Mouse (Mus musculus) CH12.LX (cell line): ENCODE measurements at regions not wholly inside any gene's neighbourhood (a gene's known extent, or its start where the extent isn't known, plus 50 kb on each side); places are given as distances from the start of the nearest gene placed in this dataset.

Experiments used
- DNase-seq: peaks from one replicate; pipeline ENCODE4 v3.0.0-alpha.2; 2013; ENCODE audit errors: extremely low read depth
- H3K27ac ChIP-seq: 2 replicates; pipeline ENCODE4 v1.5.1; 2012; ENCODE audit warnings: low read depth, mild to moderate bottlenecking, control low read depth, moderate library complexity; ENCODE audit not compliant: insufficient read depth
- H3K27me3 ChIP-seq: replicated peaks from 2 replicates; pipeline ENCODE3; 2012; ENCODE audit warnings: inconsistent platforms
- H3K36me3 ChIP-seq, 2 experiments: replicated peaks in 1 of 2; 2 replicates each; pipeline versions ENCODE3 to v1.6.1; 2012; ENCODE audit warnings: inconsistent platforms in 1 of 2, low read length in 1 of 2, mild to moderate bottlenecking in 1 of 2, mixed read lengths in 1 of 2, moderate library complexity in 1 of 2; ENCODE audit not compliant: control insufficient read depth in 1 of 2, insufficient read depth in 1 of 2
- H3K4me1 ChIP-seq, 2 experiments: 2 replicates each; pipeline ENCODE4 v1.6.1; 2012; ENCODE audit warnings: inconsistent platforms in 1 of 2, moderate library complexity in 1 of 2; ENCODE audit not compliant: insufficient read depth in 2 of 2, control insufficient read depth in 1 of 2
- H3K4me2 ChIP-seq: 2 replicates; pipeline ENCODE4 v1.6.1; 2012; ENCODE audit warnings: low read depth, mild to moderate bottlenecking, control low read depth; ENCODE audit not compliant: poor library complexity, insufficient read depth, severe bottlenecking
- H3K4me3 ChIP-seq, 3 experiments: fragments of 150-350 bp in 1 of 3; sonication (generic) in 1 of 3; replicated peaks in 1 of 3; 2 replicates each; pipeline versions ENCODE3 to v1.5.1; 2011 to 2012; ENCODE audit warnings: low read depth in 2 of 3, low read length in 2 of 3, mild to moderate bottlenecking in 2 of 3, moderate library complexity in 2 of 3, control low read depth in 1 of 3, improper control_type of control experiment in 1 of 3, inconsistent platforms in 1 of 3, mixed read lengths in 1 of 3; ENCODE audit not compliant: poor library complexity in 1 of 3
- H3K79me2 ChIP-seq: replicated peaks from 2 replicates; pipeline ENCODE4 v1.6.1; 2012; ENCODE audit warnings: mild to moderate bottlenecking, moderate library complexity; ENCODE audit not compliant: control insufficient read depth, poor library complexity, insufficient read depth, severe bottlenecking; ENCODE audit errors: extremely low read depth
- H3K9ac ChIP-seq: 2 replicates; pipeline ENCODE4 v1.6.1; 2012; ENCODE audit warnings: low read depth, mild to moderate bottlenecking, control low read depth, moderate library complexity; ENCODE audit not compliant: insufficient read depth
- H3K9me3 ChIP-seq: replicated peaks from 2 replicates; pipeline ENCODE3; 2012; ENCODE audit warnings: low read length, inconsistent platforms, mixed read lengths
- E2F4 ChIP-seq: IDR thresholded peaks from 2 replicates; pipeline ENCODE4 v1.6.1; 2011; ENCODE audit warnings: low read depth, low read length, improper control_type of control experiment; ENCODE audit not compliant: insufficient replicate concordance
- ELF1 ChIP-seq: IDR thresholded peaks from 2 replicates; pipeline ENCODE4 v1.6.1; 2014; ENCODE audit warnings: low read depth, mild to moderate bottlenecking, inconsistent platforms, low read length, improper control_type of control experiment
- ETS1 ChIP-seq: conservative IDR thresholded peaks from 2 replicates; pipeline ENCODE4 v1.6.1; 2012; ENCODE audit warnings: low read depth, mild to moderate bottlenecking, inconsistent platforms, low read length, improper control_type of control experiment, moderate library complexity
- IRF4 ChIP-seq: IDR thresholded peaks from 2 replicates; pipeline ENCODE4 v1.6.1; 2014; ENCODE audit warnings: low read depth, mild to moderate bottlenecking, inconsistent platforms, low read length, improper control_type of control experiment
- MAX ChIP-seq: IDR thresholded peaks from 2 replicates; pipeline ENCODE4 v1.6.1; 2011; ENCODE audit warnings: low read length, improper control_type of control experiment
- MEF2A ChIP-seq: IDR thresholded peaks from 2 replicates; pipeline ENCODE4 v1.6.1; 2014; ENCODE audit warnings: low read depth, mild to moderate bottlenecking, inconsistent platforms, low read length, improper control_type of control experiment, borderline replicate concordance
- NRF1 ChIP-seq: IDR thresholded peaks from 2 replicates; pipeline ENCODE4 v1.6.1; 2014; ENCODE audit warnings: low read depth, mild to moderate bottlenecking, inconsistent platforms, low read length, improper control_type of control experiment, moderate library complexity
- PAX5 ChIP-seq: IDR thresholded peaks from 2 replicates; pipeline ENCODE4 v1.6.1; 2012; ENCODE audit warnings: low read length, inconsistent platforms, mixed read lengths
- POLR2A ChIP-seq: IDR thresholded peaks from 2 replicates; pipeline ENCODE4 v1.6.1; 2011; ENCODE audit warnings: low read depth, mild to moderate bottlenecking, improper control_type of control experiment, low read length
- RAD21 ChIP-seq: IDR thresholded peaks from 2 replicates; pipeline ENCODE4 v1.6.1; 2011; ENCODE audit warnings: low read depth, mild to moderate bottlenecking, low read length, improper control_type of control experiment, moderate library complexity
- TBP ChIP-seq: conservative IDR thresholded peaks from 2 replicates; pipeline ENCODE4 v1.6.1; 2011; ENCODE audit warnings: low read depth, low read length, improper control_type of control experiment
- TCF12 ChIP-seq: IDR thresholded peaks from 2 replicates; pipeline ENCODE4 v1.6.1; 2014; ENCODE audit warnings: low read depth, mild to moderate bottlenecking, inconsistent platforms, low read length, improper control_type of control experiment
- ZMIZ1 ChIP-seq: IDR thresholded peaks from 2 replicates; pipeline ENCODE4 v1.6.1; 2012; ENCODE audit warnings: low read depth, mild to moderate bottlenecking, inconsistent platforms, low read length, improper control_type of control experiment
- ZNF384 ChIP-seq: IDR thresholded peaks from 2 replicates; pipeline ENCODE4 v1.6.1; 2012; ENCODE audit warnings: low read depth, low read length, improper control_type of control experiment, inconsistent platforms
- dilution Hi-C: fragments of 300-500 bp; cut with MboI; formaldehyde crosslinking; loops from 2 replicates; pipeline ENCODE4 v1.14.3; 2020; ENCODE audit warnings: low sequenced_read_pairs; ENCODE audit not compliant: extremely low pct_unique_long_range_greater_than_20kb, extremely low pct_ligation_motif_present
- in situ Hi-C: fragments of 300-500 bp; cut with MboI; formaldehyde crosslinking; loops from 3 replicates; pipeline ENCODE4 v1.14.3; 2019; ENCODE audit warnings: low sequenced_read_pairs, low pct_ligation_motif_present, low pct_unique_long_range_greater_than_20kb, mixed read lengths

- no peaks in the 10 kb centered on the region for H3K79me2 ChIP-seq
- no peak overlapping the region for H3K4me2 ChIP-seq
- H3K9me3 ChIP-seq, result no peaks in the 10 kb centered on the region
- in situ Hi-C loops, result no loop called here
- 0 out of 4 replicates have a peak, but pooled peaks cover 0 to 2% of the 10 kb centered on the region in 2 experiments for H3K4me1 ChIP-seq
- dilution Hi-C loops, result no loop called here
- no peak for DNase-seq
- no peak for TF ChIP-seq TCF12
- TF ChIP-seq ZMIZ1, result no peak
- no peak overlapping the region for H3K9ac ChIP-seq
- no peaks in the 10 kb centered on the region for H3K36me3 ChIP-seq
- no peak overlapping the region for H3K4me3 ChIP-seq
- H3K27ac ChIP-seq, result no peak overlapping the region
- no peaks in the 10 kb centered on the region for H3K27me3 ChIP-seq
These were observed 102.7 kb upstream of the Ferd3l start for GRCm38 (mm10) chr12:33825571-33825970.

- Histone ChIP-seq H3K36me3 (no peaks in the 10 kb centered on the region), H3K27me3 (no peaks in the 10 kb centered on the region), H3K4me2 (no peak overlapping the region), H3K79me2 (no peaks in the 10 kb centered on the region), H3K4me1 (no peaks in the 10 kb centered on the region), H3K4me3 (no peak overlapping the region), H3K27ac (no peak overlapping the region), H3K9me3 (no peaks in the 10 kb centered on the region), H3K9ac (no peak overlapping the region)
- dilution Hi-C loops, result no loop called here
- DNase-seq, result no peak
- TF ChIP-seq ZNF384 (no peak), E2F4 (no peak)
- in situ Hi-C loops, result no loop called here
These were observed 79.1 kb upstream of the Ferd3l start for GRCm38 (mm10) chr12:33849088-33849487.

- Histone ChIP-seq H3K9me3 (no peaks in the 10 kb centered on the region), H3K36me3 (no peaks in the 10 kb centered on the region), H3K4me2 (no peak overlapping the region), H3K9ac (no peak overlapping the region), H3K27me3 (no peaks in the 10 kb centered on the region), H3K27ac (no peak overlapping the region), H3K79me2 (no peaks in the 10 kb centered on the region), H3K4me1 (no peaks in the 10 kb centered on the region), H3K4me3 (no peak overlapping the region)
- dilution Hi-C loops, result no loop called here
- DNase-seq, result no peak
- no peak for TF ChIP-seq TBP
- TF ChIP-seq POLR2A, result no peak
- TF ChIP-seq IRF4, result no peak
- no peak for TF ChIP-seq ELF1
- no peak for TF ChIP-seq RAD21
- TF ChIP-seq TCF12, result no peak
- TF ChIP-seq ETS1, result no peak
- no peak for TF ChIP-seq MEF2A
- no peak for TF ChIP-seq PAX5
- no peak for TF ChIP-seq MAX
- no peak for TF ChIP-seq NRF1
- in situ Hi-C loops, result no loop called here
These were observed 76.5 kb upstream of the Ferd3l start for GRCm38 (mm10) chr12:33851736-33852135.
